Mouse (Mus musculus) lung, embryonic 14.5 days (tissue): Measurements from ENCODE around the gene Dnaaf3. TPM values are rescaled to one million over a fixed set of nuclear protein-coding genes. Genes with fewer than 3 reads are reported as not detected.
A peak's percentile ranks its signal among the peaks of the same experiment; 100 is the strongest.

ENCODE experiments used
- ATAC-seq: fragments of 200-750 bp; cut with Nextera tagmentation; 2 replicates; pipeline ENCODE4 v1.8.0; 2017; ENCODE audit warnings: mild to moderate bottlenecking, moderate TSS enrichment, moderate library complexity; ENCODE audit not compliant: insufficient read depth
- DNase-seq: peaks from one replicate; pipeline ENCODE4 v3.0.0-alpha.2; 2015
- H3K27ac ChIP-seq: fragments of 300-500 bp; sonication (generic); 2 replicates; pipeline ENCODE4 v1.5.1; 2014; ENCODE audit warnings: low read depth, mild to moderate bottlenecking, moderate library complexity
- H3K27me3 ChIP-seq: fragments of 300-500 bp; sonication (generic); 2 replicates; pipeline ENCODE4 v1.6.1; 2014; ENCODE audit warnings: low read length, control low read depth; ENCODE audit not compliant: insufficient read depth
- H3K36me3 ChIP-seq: fragments of 300-500 bp; sonication (generic); 2 replicates; pipeline ENCODE4 v1.6.1; 2014; ENCODE audit warnings: control low read depth; ENCODE audit not compliant: insufficient read depth
- H3K4me1 ChIP-seq: fragments of 300-500 bp; sonication (generic); 2 replicates; pipeline ENCODE4 v1.6.1; 2014; ENCODE audit warnings: antibody characterized with exemption, control low read depth; ENCODE audit not compliant: insufficient read depth
- H3K4me2 ChIP-seq: fragments of 300-500 bp; sonication (generic); 2 replicates; pipeline ENCODE4 v1.6.1; 2014; ENCODE audit warnings: mild to moderate bottlenecking
- H3K4me3 ChIP-seq: fragments of 300-500 bp; sonication (generic); 2 replicates; pipeline ENCODE4 v1.5.1; 2014; ENCODE audit warnings: low read depth, low read length
- H3K9ac ChIP-seq: fragments of 300-500 bp; sonication (generic); 2 replicates; pipeline ENCODE4 v1.6.1; 2014
- H3K9me3 ChIP-seq: fragments of 300-500 bp; sonication (generic); 2 replicates; pipeline ENCODE4 v1.6.1; 2016; ENCODE audit warnings: low read depth, low read length, control low read depth
- CTCF ChIP-seq: IDR thresholded peaks from 2 replicates; pipeline ENCODE4 v1.5.1; 2016; ENCODE audit warnings: antibody characterized with exemption, low read depth
- WGBS: fragments of 180-500 bp; shearing (Covaris S2); extraction: QIAGEN DNeasy Blood & Tissue Kit; methylation state at CpG from one replicate; pipeline ENCODE4 v1.1.7; 2014; 5-methylcytosine and 5-hydroxymethylcytosine counted together
- polyA plus RNA-seq: library from polyadenylated mRNA; unstranded; fragments of >200 nt; fragmentation: Nextera tagmentation; extraction: Ambion mirVana; gene quantifications from 2 replicates; pipeline ENCODE4 v1.2.1, GENCODE M21; 2014

The Dnaaf3 gene
- polyA plus RNA-seq, 1 experiment from 2014 or later = 1.2 TPM

- no peak overlapping the region for H3K27ac ChIP-seq
- DNase-seq (no peak), ATAC-seq (no peak)
- H3K27me3 ChIP-seq = no peaks in the 10 kb centered on the region
- 48% methylated on average over 8 of the region's 8 CpGs for WGBS
- no peaks in the 10 kb centered on the region; the same call in 1 of the 2 replicates for H3K4me1 ChIP-seq
- no peaks in the 10 kb centered on the region for H3K36me3 ChIP-seq
- no peaks in the 10 kb centered on the region for H3K9me3 ChIP-seq
- H3K4me3 ChIP-seq = no peak overlapping the region
- TF ChIP-seq CTCF = no peak
- no peak overlapping the region for H3K9ac ChIP-seq
- no peak overlapping the region for H3K4me2 ChIP-seq
Observed at GRCm38 (mm10) chr7:4511489-4512224, 20.6 kb downstream of the Dnaaf3 start.

GRCm38 (mm10) chr7:4509863-4510608, 22.2 kb downstream of the Dnaaf3 start:
- no peaks in the 10 kb centered on the region; the same call in 1 of the 2 replicates for H3K4me1 ChIP-seq
- H3K9me3 ChIP-seq = no peaks in the 10 kb centered on the region
- H3K27me3 ChIP-seq = no peaks in the 10 kb centered on the region
- peak; percentile 89 for TF ChIP-seq CTCF
- no peak overlapping the region; the same call in 1 of the 2 replicates for H3K4me3 ChIP-seq
- peak overlapping the region; percentile 31 for H3K4me2 ChIP-seq
- peak overlapping the region; percentile 55; the same call in 1 of the 2 replicates for H3K27ac ChIP-seq
- H3K36me3 ChIP-seq = no peaks in the 10 kb centered on the region
- WGBS = 9% methylated on average over 24 of the region's 24 CpGs
- no peak overlapping the region for H3K9ac ChIP-seq
- ATAC-seq (peak; percentile 93), DNase-seq (peak; percentile 96)

GRCm38 (mm10) chr7:4508739-4509116, 23.5 kb downstream of the Dnaaf3 start:
- Histone ChIP-seq H3K4me3 (no peak overlapping the region), H3K27ac (no peak overlapping the region), H3K4me2 (no peak overlapping the region), H3K9me3 (no peaks in the 10 kb centered on the region), H3K4me1 (no peaks in the 10 kb centered on the region; the same call in 1 of the 2 replicates), H3K27me3 (no peaks in the 10 kb centered on the region), H3K9ac (no peak overlapping the region), H3K36me3 (no peaks in the 10 kb centered on the region)
- ATAC-seq (no peak), DNase-seq (no peak)
- WGBS = 76% methylated on average over 8 of the region's 8 CpGs
- TF ChIP-seq CTCF = no peak

- Histone ChIP-seq H3K9ac (no peak overlapping the region), H3K27ac (no peak overlapping the region), H3K9me3 (no peaks in the 10 kb centered on the region), H3K4me3 (no peak overlapping the region), H3K36me3 (no peaks in the 10 kb centered on the region), H3K4me1 (no peaks in the 10 kb centered on the region; the same call in 1 of the 2 replicates), H3K4me2 (no peak overlapping the region), H3K27me3 (no peaks in the 10 kb centered on the region)
- TF ChIP-seq CTCF = peak; percentile 60
- DNase-seq = no peak
- ATAC-seq = no peak
- 73% methylated on average over 22 of the region's 32 CpGs for WGBS
Observed at GRCm38 (mm10) chr7:4508062-4508738, 24.1 kb downstream of the Dnaaf3 start.

- ATAC-seq (no peak), DNase-seq (no peak)
- Histone ChIP-seq H3K27ac (no peak overlapping the region), H3K27me3 (no peaks in the 10 kb centered on the region), H3K9me3 (no peaks in the 10 kb centered on the region), H3K4me2 (no peak overlapping the region), H3K4me3 (no peak overlapping the region), H3K4me1 (no peaks in the 10 kb centered on the region; the same call in 1 of the 2 replicates), H3K9ac (no peak overlapping the region), H3K36me3 (no peaks in the 10 kb centered on the region)
- WGBS = 59% methylated on average over 3 of the region's 4 CpGs
- TF ChIP-seq CTCF = no peak
Observed at GRCm38 (mm10) chr7:4507220-4507619, 25.0 kb downstream of the Dnaaf3 start.

- no peak overlapping the region for H3K9ac ChIP-seq
- no peak overlapping the region for H3K4me3 ChIP-seq
- WGBS = 54% methylated on average over 11 of the region's 11 CpGs
- DNase-seq (no peak), ATAC-seq (no peak)
- no peaks in the 10 kb centered on the region for H3K36me3 ChIP-seq
- H3K9me3 ChIP-seq = no peaks in the 10 kb centered on the region
- H3K27me3 ChIP-seq = no peaks in the 10 kb centered on the region
- H3K27ac ChIP-seq = no peak overlapping the region
- no peak overlapping the region for H3K4me2 ChIP-seq
- peaks cover 5% of the 10 kb centered on the region; the same call in 1 of the 2 replicates for H3K4me1 ChIP-seq
- TF ChIP-seq CTCF = no peak
Observed at GRCm38 (mm10) chr7:4504646-4505435, 27.4 kb downstream of the Dnaaf3 start.
